Mouse (Mus musculus) layer of hippocampus, postnatal 14 days (tissue): ENCODE results near the gene Helq. TPM values are rescaled to one million over a fixed set of nuclear protein-coding genes. Genes with fewer than 3 reads are reported as not detected.

Experiments used
- DNase-seq, 2 experiments: peaks; one replicate each; pipeline ENCODE4 v3.0.0; 2021 to 2022; ENCODE audit warnings: low spot score in 2 of 2, mixed read lengths in 1 of 2
- total RNA-seq, 2 experiments: library from RNA; stranded (reverse); gene quantifications; 2 replicates each; pipeline ENCODE4 v1.2.3; 2021

The Helq gene
- total RNA-seq, 2 experiments from 2014 or later = 13.2 to 18.5 TPM

- no peak for DNase-seq
These were observed 10.9 kb downstream of the Helq start for GRCm38 (mm10) chr5:100787527-100787926.

GRCm38 (mm10) chr5:100779002-100779401 is 19.4 kb downstream of the Helq start:
- no peak for DNase-seq

GRCm38 (mm10) chr5:100776900-100777299 is 21.5 kb downstream of the Helq start:
- DNase-seq = no peak

- no peak for DNase-seq
These were observed 22.5 kb downstream of the Helq start for GRCm38 (mm10) chr5:100775778-100776404.

GRCm38 (mm10) chr5:100771575-100771974 is 26.8 kb downstream of the Helq start:
- no peak for DNase-seq

GRCm38 (mm10) chr5:100766026-100766425 is 32.4 kb downstream of the Helq start:
- no peak for DNase-seq

- no peak for DNase-seq
These were observed 36.7 kb downstream of the Helq start for GRCm38 (mm10) chr5:100761736-100762135.

GRCm38 (mm10) chr5:100760049-100760663 is 38.2 kb downstream of the Helq start:
- no peak for DNase-seq

- DNase-seq = no peak
These were observed 40.3 kb downstream of the Helq start for GRCm38 (mm10) chr5:100758121-100758520.

- no peak for DNase-seq
These were observed 45.0 kb downstream of the Helq start for GRCm38 (mm10) chr5:100753407-100753806.

GRCm38 (mm10) chr5:100751655-100752054 is 46.7 kb downstream of the Helq start:
- DNase-seq = no peak

- DNase-seq = no peak
These were observed 47.7 kb downstream of the Helq start for GRCm38 (mm10) chr5:100750617-100751255.

GRCm38 (mm10) chr5:100738802-100739201 is 59.6 kb downstream of the Helq start:
- no peak for DNase-seq

GRCm38 (mm10) chr5:100736919-100737318 is 61.5 kb downstream of the Helq start:
- DNase-seq = no peak

- DNase-seq = no peak
These were observed 63.9 kb downstream of the Helq start for GRCm38 (mm10) chr5:100734535-100734934.

- DNase-seq = no peak
These were observed 69.6 kb downstream of the Helq start for GRCm38 (mm10) chr5:100728757-100729156.

GRCm38 (mm10) chr5:100726001-100726400 is 72.4 kb downstream of the Helq start:
- DNase-seq = no peak

GRCm38 (mm10) chr5:100719235-100720088 is 78.9 kb downstream of the Helq start, which contains the start of gene Hpse:
Gene Hpse, minus strand, starts transcription at chr5:100719716.
- DNase-seq = peak in 1 of 2 experiments; percentile 2

GRCm38 (mm10) chr5:100716762-100717161 is 81.6 kb downstream of the Helq start:
- DNase-seq = no peak
